Mouse (Mus musculus) neural tube, embryonic 11.5 days (tissue): ENCODE measurements around the gene Spert. TPM values are rescaled to one million over a fixed set of nuclear protein-coding genes. Genes with fewer than 3 reads are reported as not detected.
A peak's percentile ranks its signal among the peaks of the same experiment; 100 is the strongest.

Experiments used
- ATAC-seq: fragments of 200-750 bp; cut with Nextera tagmentation; 2 replicates; pipeline ENCODE4 v1.8.0; 2017; ENCODE audit warnings: moderate number of reproducible peaks, mild to moderate bottlenecking, moderate TSS enrichment, moderate library complexity; ENCODE audit not compliant: insufficient read depth, low FRiP score, low TSS enrichment
- DNase-seq: peaks from one replicate; pipeline ENCODE4 v3.0.0-alpha.2; 2015; ENCODE audit warnings: low spot score
- H3K27ac ChIP-seq: fragments of 300-500 bp; sonication (generic); 2 replicates; pipeline ENCODE4 v1.5.1; 2014; ENCODE audit warnings: low read depth, mild to moderate bottlenecking, low read length
- H3K27me3 ChIP-seq: fragments of 300-500 bp; sonication (generic); 2 replicates; pipeline ENCODE4 v1.6.1; 2014; ENCODE audit warnings: mild to moderate bottlenecking, low read length, mixed read lengths; ENCODE audit not compliant: control insufficient read depth, insufficient read depth
- H3K36me3 ChIP-seq: fragments of 300-500 bp; sonication (generic); 2 replicates; pipeline ENCODE4 v1.6.1; 2014; ENCODE audit warnings: mild to moderate bottlenecking, low read length, moderate library complexity, mixed read lengths; ENCODE audit not compliant: control insufficient read depth, insufficient read depth
- H3K4me1 ChIP-seq: fragments of 300-500 bp; sonication (generic); 2 replicates; pipeline ENCODE4 v1.6.1; 2014; ENCODE audit warnings: low read length, mixed read lengths; ENCODE audit not compliant: control insufficient read depth, insufficient read depth
- H3K4me2 ChIP-seq: fragments of 300-500 bp; sonication (generic); 2 replicates; pipeline ENCODE4 v1.6.1; 2014; ENCODE audit warnings: low read depth, mild to moderate bottlenecking, moderate library complexity
- H3K4me3 ChIP-seq: fragments of 300-500 bp; sonication (generic); 2 replicates; pipeline ENCODE4 v1.5.1; 2014; ENCODE audit warnings: low read depth, low read length
- H3K9ac ChIP-seq: fragments of 300-500 bp; sonication (generic); 2 replicates; pipeline ENCODE4 v1.6.1; 2014; ENCODE audit warnings: mild to moderate bottlenecking, low read length
- H3K9me3 ChIP-seq: fragments of 300-500 bp; sonication (generic); 2 replicates; pipeline ENCODE4 v1.6.1; 2016; ENCODE audit warnings: low read length; ENCODE audit not compliant: control insufficient read depth
- WGBS: fragments of 180-500 bp; shearing (Covaris S2); extraction: QIAGEN DNeasy Blood & Tissue Kit; methylation state at CpG from one replicate; pipeline ENCODE4 v1.1.7; 2014; 5-methylcytosine and 5-hydroxymethylcytosine counted together
- polyA plus RNA-seq: library from polyadenylated mRNA; unstranded; fragments of >200 nt; fragmentation: Nextera tagmentation; extraction: Ambion mirVana; gene quantifications from 2 replicates; pipeline ENCODE4 v1.2.1, GENCODE M21; 2014

The Spert gene
- polyA plus RNA-seq, 1 experiment from 2014 or later, result not detected

DNA sequence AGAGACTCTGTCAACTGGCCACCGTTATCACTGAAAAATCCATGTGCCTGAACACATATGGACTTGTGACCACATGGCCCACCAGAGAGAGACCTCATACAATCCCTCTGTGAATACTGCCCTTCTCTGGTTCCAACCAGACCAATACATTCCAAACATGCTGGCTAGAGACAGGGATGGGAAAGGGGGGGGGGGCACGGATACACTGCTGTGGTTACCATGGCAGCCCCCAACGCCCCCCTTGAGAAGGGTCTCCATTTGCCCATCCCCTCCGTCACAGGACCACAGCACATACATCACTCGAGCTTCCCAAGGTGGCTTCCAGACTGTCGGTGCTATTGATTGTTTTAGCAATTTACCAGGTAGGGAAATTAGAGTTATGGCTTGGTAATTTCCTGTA, 23.5 kb upstream of the Spert start:
- Histone ChIP-seq H3K27me3 (no peaks in the 10 kb centered on the region), H3K4me1 (no peaks in the 10 kb centered on the region), H3K4me3 (no peak overlapping the region), H3K9ac (no peak overlapping the region), H3K27ac (no peak overlapping the region), H3K4me2 (no peak overlapping the region), H3K9me3 (no peaks in the 10 kb centered on the region), H3K36me3 (no peaks in the 10 kb centered on the region)
- WGBS, result 76% methylated on average over 6 of the region's 6 CpGs
- ATAC-seq (no peak), DNase-seq (no peak)

GRCm38 (mm10) chr14:75609176-75609575, 16.3 kb upstream of the Spert start:
- Histone ChIP-seq H3K4me1 (no peaks in the 10 kb centered on the region), H3K27ac (no peak overlapping the region), H3K4me3 (no peak overlapping the region), H3K27me3 (no peaks in the 10 kb centered on the region), H3K9me3 (no peaks in the 10 kb centered on the region), H3K9ac (no peak overlapping the region), H3K36me3 (no peaks in the 10 kb centered on the region), H3K4me2 (no peak overlapping the region)
- no peak for DNase-seq
- WGBS, result 92% methylated on average over 2 of the region's 2 CpGs
- no peak for ATAC-seq

GRCm38 (mm10) chr14:75583870-75584269, 9.0 kb downstream of the Spert start:
- no peak for DNase-seq
- Histone ChIP-seq H3K9me3 (no peaks in the 10 kb centered on the region), H3K27me3 (no peaks in the 10 kb centered on the region), H3K9ac (no peak overlapping the region), H3K27ac (no peak overlapping the region), H3K36me3 (no peaks in the 10 kb centered on the region), H3K4me3 (no peak overlapping the region), H3K4me1 (no peaks in the 10 kb centered on the region), H3K4me2 (no peak overlapping the region)
- ATAC-seq, result no peak
- WGBS, result 88% methylated on average over 12 of the region's 12 CpGs

DNA sequence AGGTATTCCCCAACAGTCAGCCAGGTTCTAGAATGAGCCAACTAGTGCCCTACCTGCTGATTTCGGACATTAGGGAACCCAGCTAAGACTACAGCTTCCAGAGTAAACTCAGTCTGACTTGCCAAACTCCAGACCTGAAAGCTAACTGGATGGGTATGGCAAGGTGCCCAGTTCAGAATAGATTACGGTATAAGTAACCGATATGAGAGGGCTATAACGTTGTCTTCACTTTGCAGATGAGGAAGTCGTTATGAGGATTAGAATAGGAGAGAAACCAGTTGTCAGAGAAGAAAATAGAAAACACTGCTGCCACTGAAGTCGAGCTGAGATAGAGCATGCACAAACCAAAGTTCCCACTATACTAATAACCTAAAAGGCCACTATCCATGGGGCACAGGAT, 13.9 kb downstream of the Spert start:
- Histone ChIP-seq H3K36me3 (no peaks in the 10 kb centered on the region), H3K4me1 (no peaks in the 10 kb centered on the region), H3K4me2 (no peak overlapping the region), H3K27ac (no peak overlapping the region), H3K9me3 (no peaks in the 10 kb centered on the region), H3K27me3 (no peaks in the 10 kb centered on the region), H3K4me3 (no peak overlapping the region), H3K9ac (no peak overlapping the region)
- no peak for DNase-seq
- 92% methylated on average over 6 of the region's 6 CpGs for WGBS
- ATAC-seq, result no peak

DNA sequence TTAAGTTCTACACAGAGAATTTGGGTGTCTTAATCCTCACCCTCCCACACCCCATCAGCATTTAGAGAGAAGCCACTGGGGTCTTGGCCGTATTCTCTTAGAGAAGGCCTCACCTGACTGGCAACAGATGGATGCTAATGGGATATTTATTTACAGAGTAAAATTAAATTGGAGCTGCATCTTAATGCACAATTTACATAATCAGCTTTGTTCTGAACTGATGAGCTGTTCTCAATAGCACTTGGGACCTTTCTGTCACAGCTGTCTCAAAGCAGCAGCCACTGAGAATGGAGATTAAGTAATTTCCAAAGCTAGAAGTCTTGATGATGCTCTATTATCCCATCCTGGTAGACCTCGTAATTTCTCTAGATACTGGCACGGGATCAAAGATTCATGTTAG, 26.6 kb downstream of the Spert start:
- Histone ChIP-seq H3K4me2 (no peak overlapping the region), H3K27ac (no peak overlapping the region), H3K27me3 (no peaks in the 10 kb centered on the region), H3K4me1 (peaks cover 5% of the 10 kb centered on the region), H3K9ac (no peak overlapping the region), H3K9me3 (no peaks in the 10 kb centered on the region), H3K4me3 (no peak overlapping the region), H3K36me3 (no peaks in the 10 kb centered on the region)
- DNase-seq, result no peak
- 75% methylated on average over 3 of the region's 3 CpGs for WGBS
- ATAC-seq, result peak; percentile 29; the same call in 1 of the 2 replicates

DNA sequence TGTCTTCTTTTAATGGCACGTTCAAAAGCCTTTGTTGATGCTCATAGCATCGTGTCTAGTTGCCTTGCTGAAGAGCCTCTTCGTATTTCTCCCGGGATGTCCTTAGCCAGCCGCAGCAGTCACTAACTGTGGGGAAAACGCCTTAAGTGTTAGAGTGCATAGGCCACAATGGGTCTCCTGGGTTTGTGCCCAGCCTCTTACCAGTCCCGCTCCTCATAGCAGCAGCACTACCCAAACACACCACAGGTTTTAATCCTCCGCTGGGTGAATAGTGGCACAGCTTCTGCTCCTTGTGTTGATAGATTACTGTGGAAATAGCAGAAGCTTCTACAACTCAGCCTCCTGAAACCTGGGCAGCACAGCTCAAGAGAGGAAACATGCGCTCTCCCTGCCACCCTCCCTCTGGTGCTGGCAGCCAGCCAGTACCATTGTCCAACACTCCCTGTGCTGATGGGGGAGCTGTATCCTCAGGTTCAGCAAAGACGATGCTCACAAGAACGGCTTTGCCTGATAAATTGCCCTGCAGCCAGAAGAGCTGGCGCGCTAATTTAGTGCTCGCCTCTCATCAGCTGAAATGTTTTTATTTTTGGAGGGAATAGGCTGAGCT, 27.3 kb downstream of the Spert start:
- peaks cover 5% of the 10 kb centered on the region for H3K4me1 ChIP-seq
- WGBS, result 57% methylated on average over 14 of the region's 14 CpGs
- no peaks in the 10 kb centered on the region for H3K27me3 ChIP-seq
- peak; percentile 74 for DNase-seq
- no peak overlapping the region for H3K4me2 ChIP-seq
- no peak overlapping the region for H3K4me3 ChIP-seq
- ATAC-seq, result peak; percentile 77
- no peaks in the 10 kb centered on the region for H3K9me3 ChIP-seq
- H3K9ac ChIP-seq, result no peak overlapping the region
- H3K27ac ChIP-seq, result no peak overlapping the region; the same call in 1 of the 2 replicates
- no peaks in the 10 kb centered on the region for H3K36me3 ChIP-seq

- Histone ChIP-seq H3K4me2 (no peak overlapping the region), H3K36me3 (no peaks in the 10 kb centered on the region), H3K27ac (no peak overlapping the region), H3K27me3 (no peaks in the 10 kb centered on the region), H3K4me1 (peaks cover 5% of the 10 kb centered on the region), H3K4me3 (no peak overlapping the region), H3K9ac (no peak overlapping the region), H3K9me3 (no peaks in the 10 kb centered on the region)
- 62% methylated on average over 9 of the region's 9 CpGs for WGBS
- DNase-seq, result no peak
- ATAC-seq, result no peak
These were observed 31.2 kb downstream of the Spert start for GRCm38 (mm10) chr14:75561577-75562331.

GRCm38 (mm10) chr14:75541731-75542130, 51.2 kb downstream of the Spert start:
- Histone ChIP-seq H3K4me3 (no peak overlapping the region), H3K4me2 (no peak overlapping the region), H3K9ac (no peak overlapping the region), H3K27me3 (no peaks in the 10 kb centered on the region), H3K27ac (peak overlapping the region; percentile 84), H3K4me1 (peaks cover 19% of the 10 kb centered on the region), H3K36me3 (no peaks in the 10 kb centered on the region), H3K9me3 (no peaks in the 10 kb centered on the region)
- 3% methylated on average over 8 of the region's 8 CpGs for WGBS
- DNase-seq (peak; percentile 62), ATAC-seq (no peak)

DNA sequence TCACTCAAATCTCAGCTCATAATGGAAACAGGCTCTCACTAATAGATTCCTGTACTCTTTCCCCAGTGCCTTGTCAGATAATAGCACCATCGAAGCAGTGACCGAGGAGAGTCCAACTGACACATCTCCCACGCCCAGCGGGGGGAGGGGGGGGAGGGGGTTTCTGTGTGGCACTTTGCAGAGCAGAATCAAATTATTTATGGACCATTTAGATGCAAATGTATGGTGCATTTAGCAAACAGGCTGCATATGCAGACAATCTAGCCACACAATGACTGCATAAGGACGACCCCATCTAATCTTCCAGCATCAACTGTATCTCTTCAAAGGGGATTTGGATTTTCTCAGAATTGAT, 51.9 kb downstream of the Spert start:
- no peaks in the 10 kb centered on the region for H3K36me3 ChIP-seq
- H3K27me3 ChIP-seq, result no peaks in the 10 kb centered on the region
- peaks cover 19% of the 10 kb centered on the region for H3K4me1 ChIP-seq
- DNase-seq (peak; percentile 91), ATAC-seq (peak; percentile 77)
- H3K4me2 ChIP-seq, result no peak overlapping the region
- no peak overlapping the region for H3K4me3 ChIP-seq
- WGBS, result 7% methylated on average over 5 of the region's 5 CpGs
- no peaks in the 10 kb centered on the region for H3K9me3 ChIP-seq
- H3K9ac ChIP-seq, result no peak overlapping the region
- peak overlapping the region; percentile 84 for H3K27ac ChIP-seq
